Mouse (Mus musculus) kidney, adult 2 months (tissue): ENCODE results near the gene Gm3448.
"Not testable (repeated sequence)": the region's sequence is repeated elsewhere in the genome, so short reads cannot be mapped to it uniquely, and the experiment has no call there.

Experiments
- CTCF ChIP-seq: fragments of 200-500 bp; conservative IDR thresholded peaks from 2 replicates; pipeline ENCODE4 v1.5.1; 2011; ENCODE audit warnings: low read depth, mild to moderate bottlenecking, control low read depth, low read length, moderate library complexity, mixed read lengths; ENCODE audit not compliant: insufficient read depth, insufficient read length
- POLR2A ChIP-seq: fragments of 200-500 bp; IDR thresholded peaks from one replicate; pipeline ENCODE4 v1.6.1; 2011; ENCODE audit warnings: low read depth, low read length, control low read depth

DNA sequence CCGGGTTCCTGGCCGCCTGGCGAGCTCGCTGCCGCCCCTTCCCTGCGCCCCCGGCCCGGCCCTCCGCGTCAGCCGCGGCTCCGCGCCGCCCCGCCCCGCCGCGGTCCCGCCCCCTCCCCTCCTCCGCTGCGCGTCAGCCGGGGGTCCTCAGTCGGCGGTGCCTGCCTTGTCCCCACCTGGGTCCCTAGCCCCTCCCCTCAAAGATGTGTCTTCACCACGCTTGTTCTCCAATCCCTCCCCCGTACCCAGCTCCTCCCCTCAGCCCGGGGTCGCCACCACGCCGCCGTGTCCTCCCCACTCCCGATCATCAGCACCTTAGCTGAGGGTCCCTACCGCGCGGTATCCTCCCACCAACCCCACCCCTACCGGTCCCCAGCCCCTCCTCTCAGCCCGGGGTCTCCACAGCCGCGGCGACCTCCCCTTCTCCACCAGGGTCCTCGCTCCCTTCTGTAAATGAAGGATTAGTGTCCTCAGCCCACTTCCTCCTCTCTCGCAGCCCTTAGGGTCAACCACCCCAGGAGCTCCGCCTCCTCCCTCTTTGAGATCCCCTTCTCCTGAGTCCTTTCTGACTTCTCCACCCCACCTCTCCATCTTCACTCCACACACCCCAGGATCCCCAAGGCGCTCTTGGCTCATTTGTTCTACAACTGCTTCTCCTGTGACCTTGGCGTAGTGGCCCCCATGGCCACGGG lies 16.7 kb downstream of the Gm3448 start:
- not testable (repeated sequence) for TF ChIP-seq CTCF, POLR2A
